Mouse (Mus musculus) right cerebral cortex, adult 18-20 months (tissue): ENCODE data around the gene Hexim2.
A peak's percentile ranks its signal among the peaks of the same experiment; 100 is the strongest.

Experiments
- DNase-seq: peaks from one replicate; pipeline ENCODE4 v3.0.0; 2022; ENCODE audit warnings: mixed read lengths

Gene Hexim2

DNA sequence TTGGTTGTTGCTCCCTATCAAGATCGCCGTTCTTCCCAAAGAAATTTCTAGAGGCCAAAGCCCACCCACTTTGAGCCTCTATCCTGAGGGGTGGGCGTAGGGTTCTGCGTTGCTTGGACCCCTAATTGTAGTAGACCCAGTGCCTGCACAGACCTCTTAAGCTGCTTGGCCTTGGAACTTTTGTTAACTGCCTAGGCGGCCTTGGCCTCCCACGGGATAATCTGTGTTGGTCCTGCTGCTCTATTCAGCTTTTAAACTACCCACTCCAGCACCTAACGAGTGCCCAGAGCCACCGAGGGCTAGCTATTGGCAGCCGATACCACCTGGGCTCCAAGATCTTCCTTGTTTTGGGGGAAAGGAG, 19.7 kb upstream of the Hexim2 start:
- no peak for DNase-seq

DNA sequence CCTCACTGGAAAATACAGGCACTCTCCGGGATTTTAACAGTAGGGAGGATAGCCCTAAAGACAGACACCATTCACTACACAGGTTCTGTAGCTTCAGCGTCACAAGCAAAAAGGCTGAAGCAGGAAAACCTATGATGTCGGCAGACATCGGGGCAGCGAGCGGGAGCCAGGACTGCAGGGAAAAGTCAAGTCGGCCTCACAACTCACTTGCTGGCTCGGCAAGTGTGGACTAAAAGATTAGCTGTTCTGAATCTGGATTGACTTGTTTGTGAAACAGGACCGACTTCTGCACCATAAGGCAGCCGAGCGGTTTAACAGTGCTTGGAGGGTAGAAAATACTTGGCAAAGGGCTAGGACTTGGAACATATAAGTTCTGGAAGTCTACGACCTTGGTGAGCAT, 19.2 kb upstream of the Hexim2 start:
- no peak for DNase-seq

DNA sequence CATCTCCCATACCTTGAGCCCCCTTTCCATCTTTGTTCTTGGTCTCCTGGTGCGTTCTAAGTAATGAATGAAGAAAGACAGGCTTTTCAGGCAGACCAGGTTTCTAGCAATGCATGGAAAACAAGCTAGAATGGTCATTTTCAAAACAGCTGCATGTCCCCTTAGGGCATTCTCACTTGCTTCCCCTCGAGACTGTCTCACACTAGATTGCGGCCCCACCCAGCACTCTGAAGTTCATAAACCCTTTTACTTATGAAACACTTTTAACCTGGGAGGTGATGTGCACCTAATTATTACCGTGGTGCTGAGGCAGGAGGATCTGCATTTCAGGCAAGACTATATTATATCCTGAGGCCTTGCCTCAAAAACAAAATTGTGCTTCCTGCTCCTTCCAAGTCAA, 18.5 kb upstream of the Hexim2 start:
- no peak for DNase-seq

DNA sequence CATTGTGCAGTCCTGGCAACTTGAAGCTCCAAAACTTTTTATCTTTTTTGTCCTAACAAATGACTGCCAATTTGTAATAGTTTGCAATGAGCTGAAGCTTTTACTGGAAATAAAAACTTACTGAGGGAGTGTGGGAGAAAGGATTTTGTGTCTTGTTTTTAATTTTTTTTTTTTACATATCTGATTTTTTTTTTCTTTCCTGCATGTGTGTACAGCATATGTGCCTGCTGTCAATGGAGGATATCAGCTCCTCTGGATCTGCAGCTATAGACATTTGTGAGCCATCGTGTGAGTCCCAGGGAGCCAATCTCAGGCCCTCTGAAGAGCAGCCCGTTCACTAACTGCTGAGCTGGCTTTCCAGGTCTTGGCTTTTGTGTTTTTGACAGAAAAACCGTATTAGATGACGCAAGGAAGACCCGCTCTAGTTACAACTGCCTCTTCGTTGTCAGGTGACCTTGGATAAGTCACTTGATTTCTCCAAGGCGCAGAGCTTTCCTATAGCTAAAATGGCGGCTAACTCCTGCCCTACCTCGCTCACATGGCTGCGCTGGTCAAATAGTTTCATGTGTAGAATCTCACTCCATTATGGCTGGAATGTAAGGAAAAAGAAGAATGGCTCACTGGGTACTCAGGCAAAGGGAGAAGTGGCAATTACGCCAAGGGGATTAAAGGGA, 17.8 kb upstream of the Hexim2 start:
- DNase-seq, result no peak

- DNase-seq, result peak; percentile 83
These were observed 16.8 kb upstream of the Hexim2 start for GRCm38 (mm10) chr11:103115163-103116007.

DNA sequence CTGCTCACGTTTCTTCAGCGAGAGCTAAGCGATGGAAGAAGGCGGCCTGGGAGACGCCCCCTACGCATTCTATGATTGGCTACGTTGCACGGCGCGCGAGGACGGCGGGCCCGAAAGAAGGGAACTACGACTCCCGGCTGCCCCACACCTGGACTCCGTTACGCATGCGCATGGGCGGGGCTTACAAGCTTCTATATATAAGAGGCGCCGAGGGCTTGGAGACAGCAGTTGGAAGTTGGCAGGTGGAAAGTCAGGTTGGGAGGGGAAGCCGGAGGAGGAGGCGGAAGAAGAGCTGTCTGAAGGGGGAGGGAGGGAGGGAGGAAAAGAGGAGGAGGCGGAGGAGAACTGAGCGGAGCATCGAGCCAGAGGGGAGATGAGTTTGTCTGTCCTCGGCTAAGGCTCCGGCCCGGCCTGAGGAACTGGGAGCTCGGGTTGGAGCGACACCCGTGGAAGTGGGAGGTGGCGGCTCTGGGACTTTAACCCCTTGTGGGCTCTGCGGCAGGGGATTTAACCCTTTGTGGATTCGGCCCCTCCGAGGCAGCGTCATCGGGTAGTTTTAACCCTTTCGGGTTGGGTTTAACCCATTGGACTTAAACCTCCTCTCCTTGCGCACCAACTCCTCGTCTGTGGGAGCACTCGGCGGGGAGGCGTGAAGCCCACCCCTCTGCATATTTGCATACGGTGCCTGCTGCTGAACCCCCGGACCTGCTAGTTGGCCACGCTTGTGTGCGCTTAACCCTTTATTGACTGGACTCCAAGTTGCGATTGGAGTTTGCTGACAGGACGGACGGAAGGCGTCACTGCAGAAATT, 16.0 kb upstream of the Hexim2 start, which contains the start of gene Hexim1:
Hexim1 (plus strand) TSS at position 224 of the 811 bp plus-strand sequence.
- DNase-seq, result peak; percentile 100

DNA sequence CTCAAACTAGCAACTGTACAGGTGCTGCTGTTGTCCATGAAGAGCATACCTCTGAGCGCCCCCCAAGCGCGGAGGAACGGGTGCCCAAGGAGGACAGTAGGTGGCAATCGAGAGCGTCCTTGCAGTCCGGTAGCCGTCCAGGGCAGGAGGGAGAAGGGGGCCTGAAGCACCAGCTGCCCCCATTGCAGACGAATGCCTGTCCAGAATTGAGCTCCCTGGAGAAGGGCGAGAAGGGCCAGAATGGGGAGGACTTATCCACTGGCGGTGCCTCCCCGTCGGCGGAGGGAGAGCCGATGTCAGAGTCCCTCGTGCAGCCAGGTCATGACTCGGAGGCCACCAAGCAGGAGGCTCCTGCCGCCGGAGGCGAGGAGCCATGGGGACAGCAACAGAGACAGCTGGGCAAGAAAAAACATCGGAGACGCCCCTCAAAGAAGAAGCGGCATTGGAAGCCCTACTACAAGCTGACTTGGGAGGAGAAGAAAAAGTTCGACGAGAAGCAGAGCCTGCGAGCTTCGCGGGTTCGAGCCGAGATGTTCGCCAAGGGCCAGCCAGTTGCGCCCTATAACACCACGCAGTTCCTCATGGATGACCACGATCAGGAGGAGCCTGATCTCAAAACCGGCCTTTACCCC, 15.2 kb upstream of the Hexim2 start:
- DNase-seq, result peak; percentile 69

DNA sequence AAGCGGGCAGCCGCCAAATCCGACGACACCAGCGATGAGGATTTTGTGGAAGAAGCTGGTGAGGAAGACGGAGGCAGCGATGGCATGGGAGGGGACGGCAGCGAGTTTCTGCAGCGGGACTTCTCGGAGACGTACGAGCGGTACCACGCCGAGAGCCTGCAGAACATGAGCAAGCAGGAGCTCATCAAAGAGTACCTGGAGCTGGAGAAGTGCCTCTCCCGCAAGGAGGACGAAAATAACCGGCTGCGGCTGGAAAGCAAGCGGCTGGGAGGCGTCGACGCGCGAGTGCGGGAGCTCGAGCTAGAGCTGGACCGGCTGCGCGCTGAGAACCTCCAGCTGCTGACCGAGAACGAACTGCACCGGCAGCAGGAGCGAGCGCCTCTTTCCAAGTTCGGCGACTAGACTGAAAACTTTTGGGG, 14.6 kb upstream of the Hexim2 start:
- DNase-seq, result peak; percentile 49

DNA sequence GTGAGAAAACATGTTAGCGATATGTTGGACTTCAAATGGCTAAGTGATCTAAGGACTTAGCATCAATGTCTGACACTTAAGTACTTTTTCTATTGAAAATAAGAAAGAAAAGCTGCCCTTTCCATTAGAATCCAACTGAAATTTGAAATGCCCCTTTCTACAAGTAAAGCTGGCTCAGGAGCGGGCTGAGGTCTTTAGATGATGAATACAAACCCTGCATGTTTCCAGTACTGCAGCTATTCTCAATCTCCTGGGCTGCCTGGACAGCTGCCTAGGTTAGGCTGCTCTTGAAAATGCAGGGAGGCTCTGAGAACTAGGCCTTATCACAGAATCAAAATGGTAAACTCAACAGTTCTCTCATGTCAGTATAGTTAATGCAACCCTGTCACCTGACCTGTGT, 13.4 kb upstream of the Hexim2 start:
- no peak for DNase-seq

DNA sequence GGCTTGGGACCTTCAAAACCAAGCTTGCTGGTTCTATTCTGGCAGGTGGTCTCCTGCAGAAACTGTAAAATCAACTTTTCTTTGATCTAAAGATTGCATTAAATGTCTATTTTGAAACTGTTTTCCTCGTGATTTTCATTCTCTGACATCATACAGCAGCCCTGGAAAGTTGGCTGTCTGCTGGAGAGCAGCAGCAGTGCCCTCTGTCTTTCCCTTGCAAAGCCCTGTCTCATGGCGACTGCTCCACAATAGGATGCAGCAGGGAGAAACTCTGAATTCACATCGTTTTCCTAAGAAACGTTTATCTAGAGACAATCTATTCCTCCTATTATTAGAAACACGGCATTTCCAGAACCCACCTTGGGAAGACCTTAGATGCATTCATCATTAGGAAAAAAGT, 12.6 kb upstream of the Hexim2 start:
- no peak for DNase-seq

DNA sequence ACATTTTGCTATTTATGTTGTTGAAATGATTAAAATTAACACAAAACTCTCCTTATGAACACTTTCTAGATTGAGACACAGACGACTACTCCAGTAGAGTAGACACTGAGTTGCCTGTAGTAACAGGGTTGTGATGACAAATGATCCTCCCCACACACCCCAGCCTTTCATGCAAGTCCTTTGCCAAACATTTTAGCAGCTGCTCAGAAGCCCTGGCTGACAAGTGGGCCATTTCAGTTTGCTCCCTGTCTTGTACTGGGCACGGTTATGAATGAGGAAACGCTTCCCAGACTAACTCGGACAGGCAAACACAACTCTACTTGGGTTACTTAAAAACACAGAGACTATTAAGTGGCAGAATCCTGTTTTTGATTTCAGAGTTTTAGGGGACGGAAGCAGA, 11.9 kb upstream of the Hexim2 start:
- no peak for DNase-seq

GRCm38 (mm10) chr11:103132576-103133455, 587 bp downstream of the Hexim2 start:
- peak; percentile 100 for DNase-seq

DNA sequence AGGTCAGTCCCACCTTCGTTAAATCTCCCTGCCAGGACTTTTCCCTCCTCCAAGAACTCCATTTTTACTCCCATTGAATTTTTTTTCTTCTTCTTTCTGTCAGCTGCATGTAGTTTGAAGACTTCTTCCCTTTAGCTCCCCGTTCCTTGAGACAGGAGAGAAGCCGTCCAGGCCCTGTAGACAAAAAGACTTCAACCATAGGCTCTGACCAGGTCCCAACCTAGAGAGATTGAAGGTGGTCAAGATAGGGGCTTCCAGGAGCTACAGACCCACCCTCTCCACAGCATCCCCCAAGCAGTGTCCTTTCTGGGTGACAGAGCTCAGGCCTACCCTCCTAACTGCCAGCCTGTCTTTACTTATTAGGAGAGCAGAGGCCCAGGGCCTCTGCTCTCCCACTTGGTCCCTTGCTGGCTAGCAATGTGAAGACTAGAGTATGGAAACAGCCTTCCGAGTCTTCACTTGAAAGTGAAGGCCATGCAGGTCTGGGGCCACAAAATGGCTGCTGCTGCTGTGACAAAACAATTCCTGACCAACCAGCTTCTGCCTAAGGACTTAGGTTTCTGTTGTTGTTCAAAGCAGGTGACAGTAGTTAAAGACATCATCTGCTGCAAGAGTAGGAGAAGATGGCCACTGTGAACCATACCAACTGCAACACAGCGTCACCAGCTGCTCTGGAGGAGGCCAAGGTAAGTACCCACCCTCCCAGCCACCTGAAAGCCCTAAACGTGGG, 1.4 kb downstream of the Hexim2 start:
- no peak for DNase-seq

GRCm38 (mm10) chr11:103134221-103134620, 2.0 kb downstream of the Hexim2 start:
- DNase-seq, result no peak

DNA sequence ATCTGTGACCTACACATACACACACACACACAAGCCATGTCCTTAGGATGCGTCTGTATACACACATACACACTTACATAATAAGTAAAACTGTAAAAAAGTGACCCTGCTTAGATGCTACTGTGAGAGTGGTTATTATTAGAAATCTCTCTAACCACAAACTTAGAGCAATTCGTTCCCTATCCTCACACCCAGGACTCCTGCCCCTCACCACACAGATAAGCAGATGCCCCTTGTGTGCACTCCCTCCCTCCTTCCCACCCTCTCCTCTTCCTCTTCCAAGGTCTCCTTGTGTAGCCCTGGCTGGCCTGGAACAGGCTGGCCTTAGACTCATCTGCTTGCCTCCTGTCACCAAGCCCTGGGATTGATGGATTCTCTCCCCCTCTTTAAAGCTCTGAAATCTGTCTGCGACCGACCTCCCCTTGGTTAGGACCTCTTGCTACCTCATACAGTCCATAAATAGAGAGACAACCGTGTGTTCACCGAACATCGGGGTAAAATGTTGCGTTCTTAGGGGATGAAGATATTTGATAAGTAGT, 3.9 kb downstream of the Hexim2 start:
- no peak for DNase-seq

- DNase-seq, result no peak
These were observed 7.9 kb downstream of the Hexim2 start for GRCm38 (mm10) chr11:103139951-103140762.

DNA sequence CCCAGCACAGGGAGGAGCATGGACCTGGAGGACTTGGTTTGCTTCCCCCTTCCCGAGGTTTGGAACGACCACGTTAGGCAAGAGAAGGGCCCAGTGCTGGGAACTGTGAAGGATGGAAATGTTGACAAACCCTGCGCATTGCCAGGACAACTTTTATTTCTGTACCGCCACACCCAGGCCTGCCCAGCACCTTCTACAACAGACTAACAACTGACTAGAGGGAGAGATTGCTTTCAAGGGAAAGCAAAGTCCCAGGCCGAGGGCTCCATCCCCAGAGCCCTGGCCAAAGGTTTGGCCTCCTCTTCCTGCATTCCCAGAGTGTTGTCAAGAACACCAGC, 8.5 kb downstream of the Hexim2 start:
- no peak for DNase-seq

GRCm38 (mm10) chr11:103141101-103141943, 9.1 kb downstream of the Hexim2 start:
- no peak for DNase-seq

DNA sequence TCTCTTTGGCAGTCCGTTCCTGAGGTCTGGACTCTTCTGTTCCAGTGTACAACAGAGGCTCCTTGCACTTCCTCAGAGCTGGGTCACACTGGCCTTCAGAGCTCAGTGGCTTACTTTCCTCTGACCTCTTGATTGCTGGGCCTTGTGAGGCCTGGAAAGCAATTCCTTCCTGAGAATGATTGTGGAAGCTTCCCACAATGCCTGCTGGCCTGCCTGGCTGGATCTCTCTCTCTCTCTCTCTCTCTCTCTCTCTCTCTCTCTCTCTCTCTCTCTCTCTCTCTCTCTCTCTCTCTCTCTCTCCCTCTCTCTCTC, 9.7 kb downstream of the Hexim2 start:
- no peak for DNase-seq
